In the genomic region with DNA sequence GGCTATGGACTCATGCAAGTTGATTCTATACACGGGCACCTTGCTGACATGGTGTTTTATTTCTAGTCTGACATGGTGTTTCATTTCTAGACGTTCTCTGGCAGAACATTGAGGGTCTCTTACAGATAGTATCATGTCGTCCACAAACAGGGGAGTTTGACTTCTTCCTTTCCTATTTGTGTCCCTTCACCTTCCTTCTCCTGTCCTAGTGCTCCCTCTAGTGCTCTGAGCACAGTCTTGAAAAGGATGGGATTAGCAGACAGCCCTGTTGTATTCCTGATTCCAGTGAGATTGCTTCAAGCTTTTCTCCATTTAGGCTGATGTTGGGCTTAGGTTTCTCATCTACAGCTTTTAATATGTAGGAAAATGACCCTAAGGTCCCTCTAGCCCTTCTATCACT, we compare ENCODE assay signal across 11 mouse cellular contexts. TPM values are rescaled to one million over a fixed set of nuclear protein-coding genes. Genes with fewer than 3 reads are reported as not detected.
A peak's percentile ranks its signal among the peaks of the same experiment; 100 is the strongest.
DNase-seq lines count a peak whose midpoint lies in the region; ATAC-seq and TF ChIP-seq lines count a peak whose summit lies in the region.
"Had no signal": no experiment of that assay in that cellular context is flagged by ENCODE, and none has a peak within 500 bp of the region (broad histone marks: within the 10 kb centered on the region; RNA-seq: fewer than 3 reads in every experiment).

No protein-coding gene starts in this region.

- H3K27me3 ChIP-seq in forebrain, embryonic 14.5 days (replicated peaks; ENCODE audit: control insufficient read depth, insufficient read depth, low read length): no peaks in the 10 kb centered on the region
- H3K27me3 ChIP-seq in forebrain, embryonic 11.5 days (ENCODE audit: control insufficient read depth, insufficient read depth, low read length): no peaks in the 10 kb centered on the region
- no peaks in the 10 kb centered on the region for H3K27me3 ChIP-seq in lung, embryonic 14.5 days (ENCODE audit: insufficient read depth, low read length)
- H3K27me3 ChIP-seq in midbrain, postnatal 0 days (ENCODE audit: insufficient read depth, low read length): no peaks in the 10 kb centered on the region
- H3K27me3 ChIP-seq: limb, embryonic 13.5 days had no signal

- no peaks in the 10 kb centered on the region for H3K9me3 ChIP-seq in forebrain, embryonic 14.5 days (replicated peaks; ENCODE audit: control insufficient read depth, low read length)
- H3K9me3 ChIP-seq in forebrain, embryonic 11.5 days (ENCODE audit: control insufficient read depth, low read length): no peaks in the 10 kb centered on the region
- H3K9me3 ChIP-seq in lung, embryonic 14.5 days (ENCODE audit: low read depth, low read length): no peaks in the 10 kb centered on the region
- no peaks in the 10 kb centered on the region for H3K9me3 ChIP-seq in midbrain, postnatal 0 days (ENCODE audit: low read length)
- H3K9me3 ChIP-seq: limb, embryonic 13.5 days had no signal

- peak; percentile 41; the same call in 1 of the 2 replicates for ATAC-seq in forebrain, embryonic 14.5 days
- ATAC-seq in forebrain, embryonic 11.5 days (replicated peaks; ENCODE audit: low FRiP score): no peak
- ATAC-seq in lung, embryonic 14.5 days (ENCODE audit: insufficient read depth): no peak
- no peak for ATAC-seq in midbrain, postnatal 0 days (ENCODE audit: low FRiP score)

- H3K4me2 ChIP-seq in forebrain, embryonic 14.5 days (ENCODE audit: low read length): no peak overlapping the region
- H3K4me2 ChIP-seq in forebrain, embryonic 11.5 days (ENCODE audit: low read depth, low read length, severe bottlenecking): no peak overlapping the region
- no peak overlapping the region for H3K4me2 ChIP-seq in lung, embryonic 14.5 days
- no peak overlapping the region for H3K4me2 ChIP-seq in midbrain, postnatal 0 days (ENCODE audit: low read depth, low read length, poor library complexity, severe bottlenecking)
- H3K4me2 ChIP-seq: limb, embryonic 13.5 days had no signal

- H3K9ac ChIP-seq in forebrain, embryonic 14.5 days (ENCODE audit: low read length): no peak overlapping the region
- no peak overlapping the region for H3K9ac ChIP-seq in forebrain, embryonic 11.5 days (ENCODE audit: low read length)
- no peak overlapping the region for H3K9ac ChIP-seq in lung, embryonic 14.5 days
- H3K9ac ChIP-seq in midbrain, postnatal 0 days (replicated peaks; ENCODE audit: low read length, poor library complexity, severe bottlenecking): no peak overlapping the region
- H3K9ac ChIP-seq: limb, embryonic 13.5 days had no signal

- TF ChIP-seq CTCF in lung, embryonic 14.5 days (IDR thresholded peaks at IDR 0.05; ENCODE audit: low read depth): peak; percentile 67
- peak; percentile 96 for TF ChIP-seq CTCF in midbrain, postnatal 0 days (IDR thresholded peaks at IDR 0.05)

- H3K36me3 ChIP-seq in forebrain, embryonic 14.5 days (ENCODE audit: control insufficient read depth, insufficient read depth, low read length): no peaks in the 10 kb centered on the region
- no peaks in the 10 kb centered on the region for H3K36me3 ChIP-seq in forebrain, embryonic 11.5 days (ENCODE audit: control insufficient read depth, insufficient read depth, low read length)
- H3K36me3 ChIP-seq in lung, embryonic 14.5 days (ENCODE audit: insufficient read depth): no peaks in the 10 kb centered on the region
- no peaks in the 10 kb centered on the region for H3K36me3 ChIP-seq in midbrain, postnatal 0 days (ENCODE audit: insufficient read depth, low read length)
- H3K36me3 ChIP-seq: limb, embryonic 13.5 days had no signal

- no peaks in the 10 kb centered on the region for H3K4me1 ChIP-seq in forebrain, embryonic 14.5 days (ENCODE audit: control insufficient read depth, insufficient read depth, low read length)
- no peaks in the 10 kb centered on the region for H3K4me1 ChIP-seq in forebrain, embryonic 11.5 days (replicated peaks; ENCODE audit: control insufficient read depth, insufficient read depth, low read length)
- H3K4me1 ChIP-seq in lung, embryonic 14.5 days (ENCODE audit: insufficient read depth): no peaks in the 10 kb centered on the region
- H3K4me1 ChIP-seq in midbrain, postnatal 0 days (ENCODE audit: insufficient read depth, low read length): no peaks in the 10 kb centered on the region
- H3K4me1 ChIP-seq: limb, embryonic 13.5 days had no signal

- DNase-seq in forebrain, embryonic 14.5 days (ENCODE audit: low spot score): peak; percentile 78
- no peak for DNase-seq in forebrain, embryonic 11.5 days (ENCODE audit: low spot score)
- peak; percentile 63 for DNase-seq in lung, embryonic 14.5 days
- DNase-seq in lung, adult 18-20 months: no peak
- peak; percentile 76 to 77 for DNase-seq in cerebellum, postnatal 14 days
- DNase-seq in midbrain, postnatal 0 days (ENCODE audit: low spot score): peak; percentile 80
- no peak for DNase-seq in T-cell, adult 2 months (ENCODE audit: low spot score)
- DNase-seq in heart, adult 8-10 months (ENCODE audit: low spot score): no peak

- 33% methylated on average over 3 of the region's 3 CpGs for WGBS in forebrain, embryonic 14.5 days
- WGBS in forebrain, embryonic 11.5 days: 41% methylated on average over 3 of the region's 3 CpGs
- 32% methylated on average over 3 of the region's 3 CpGs for WGBS in lung, embryonic 14.5 days
- WGBS in midbrain, postnatal 0 days: 27% methylated on average over 3 of the region's 3 CpGs

- no peak overlapping the region for H3K27ac ChIP-seq in forebrain, embryonic 14.5 days (ENCODE audit: low read depth, low read length)
- H3K27ac ChIP-seq in forebrain, embryonic 11.5 days (ENCODE audit: low read depth, low read length): no peak overlapping the region
- H3K27ac ChIP-seq in lung, embryonic 14.5 days (ENCODE audit: low read depth): no peak overlapping the region
- no peak overlapping the region for H3K27ac ChIP-seq in midbrain, postnatal 0 days (ENCODE audit: low read depth, low read length)
- H3K27ac ChIP-seq: limb, embryonic 13.5 days had no signal

- H3K4me3 ChIP-seq in forebrain, embryonic 14.5 days (ENCODE audit: low read depth, low read length): no peak overlapping the region
- H3K4me3 ChIP-seq in forebrain, embryonic 11.5 days (ENCODE audit: low read depth, low read length): no peak overlapping the region
- no peak overlapping the region for H3K4me3 ChIP-seq in lung, embryonic 14.5 days (ENCODE audit: low read depth, low read length)
- no peak overlapping the region for H3K4me3 ChIP-seq in midbrain, postnatal 0 days (ENCODE audit: low read depth, low read length)
- H3K4me3 ChIP-seq: erythroblast, embryonic 14.5 days; limb, embryonic 13.5 days had no signal

RNA-seq across cellular contexts. Expression of gene Elmod1, which starts 11.9 kb away (rescaled TPM):
- 11.6 and 19.5 TPM in 2 replicates for polyA plus RNA-seq in forebrain, embryonic 14.5 days (2014; fragmentation: Nextera tagmentation; extraction: Ambion mirVana)
- polyA plus RNA-seq in forebrain, embryonic 11.5 days (2014; fragmentation: Nextera tagmentation; extraction: Ambion mirVana): 2.8 and 2.9 TPM in 2 replicates
- polyA plus RNA-seq in lung, embryonic 14.5 days (2014; fragmentation: Nextera tagmentation; extraction: Ambion mirVana): not detected in 2 replicates
- total RNA-seq in midbrain, postnatal 0 days (2014; rRNA removed): 101 and 104 TPM in 2 replicates
- polyA plus RNA-seq in midbrain, postnatal 0 days (2015; fragmentation: Nextera tagmentation; extraction: Ambion mirVana): 21.4 and 26.6 TPM in 2 replicates
- total RNA-seq in heart, adult 8-10 months (2022): under 1 TPM in 3 of 4 experiments, not detected in 1; 0.16 to 0.22 (median 0.19) TPM
- polyA plus RNA-seq: erythroblast, embryonic 14.5 days; spleen, adult 2 months had no signal

Comparison
In these comparisons a context has a peak if more than half of its experiments do, and no peak if none do; other contexts are left out.
1. DNase-seq: peak in forebrain, embryonic 14.5 days (single experiment), lung, embryonic 14.5 days (single experiment), cerebellum, postnatal 14 days (2 of 2) and midbrain, postnatal 0 days (single experiment); none in forebrain, embryonic 11.5 days (single experiment), lung, adult 18-20 months (0 of 2), T-cell, adult 2 months (single experiment) and heart, adult 8-10 months (single experiment).